Mouse (Mus musculus): Measurements from ENCODE around the gene Cldn7.
"Not testable (repeated sequence)": the region's sequence is repeated elsewhere in the genome, so short reads cannot be mapped to it uniquely, and the experiment has no call there.

Gene Cldn7

GRCm38 (mm10) chr11:69964650-69965270 is at the start of gene Cldn7:
TSS of gene Cldn7 (plus strand) at chr11:69964779.
- POLR2A ChIA-PET: interaction anchor here (0.7 to 9.1 kb wide), 37 partner anchors 9 to 682 kb away, joined by 3 to 62 read pairs (median 4); partner anchors contain the start of genes Ctdnep1 (in 3 of the 4), Eif5a (in 2 of the 4), Elp5 (in 2 of the 4) and Slc2a4 (in 2 of the 4)

DNA sequence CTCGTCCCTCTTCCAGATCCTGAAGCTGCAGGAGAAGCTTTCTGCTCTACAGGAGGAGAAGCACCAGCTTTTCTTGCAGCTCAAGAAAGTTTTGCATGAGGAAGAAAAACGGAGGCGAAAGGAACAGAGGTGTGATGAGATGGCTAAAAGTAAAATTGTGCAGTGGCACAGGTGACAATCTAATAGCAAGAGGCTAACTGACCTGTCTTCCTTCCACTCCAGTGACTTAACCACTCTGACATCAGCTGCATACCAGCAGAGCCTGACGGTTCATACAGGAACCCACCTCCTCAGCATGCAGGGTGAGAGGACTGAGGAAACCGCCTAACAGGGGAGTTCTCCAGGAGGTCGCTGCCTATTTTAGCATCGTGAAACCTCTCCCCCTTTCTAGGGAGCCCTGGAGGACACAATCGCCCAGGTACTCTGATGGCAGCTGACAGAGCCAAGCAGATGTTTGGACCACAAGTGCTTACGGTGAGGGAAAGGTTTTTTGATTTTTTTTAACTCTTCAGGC is 49.6 kb upstream of the Cldn7 start:
- CTCF ChIA-PET: interaction anchor here in 2 of 4 experiments (0.6 to 1.5 kb wide), 4 partner anchors 15 to 233 kb away, joined by 3 to 6 read pairs (median 4); partner anchors contain the start of gene Senp3 (in 1 of the 2)
- POLR2A ChIA-PET: interaction anchor here (0.6 to 19.9 kb wide), 49 partner anchors 4 to 335 kb away, joined by 3 to 353 read pairs (median 4); partner anchors contain the start of genes 2810408A11Rik (in 2 of the 4), Neurl4 (in 2 of the 4), Acap1 (in 1 of the 4) and Cd68 (in 1 of the 4)

More at GRCm38 (mm10) chr11:69964650-69965270, at the start of gene Cldn7:
- CTCF ChIA-PET: interaction anchor here (0.5 to 4.8 kb wide), 17 partner anchors 12 to 1214 kb away, joined by 3 to 30 read pairs (median 4); partner anchors contain the start of genes Ybx2 (in 2 of the 4) and Slc2a4 (in 1 of the 4)

DNA sequence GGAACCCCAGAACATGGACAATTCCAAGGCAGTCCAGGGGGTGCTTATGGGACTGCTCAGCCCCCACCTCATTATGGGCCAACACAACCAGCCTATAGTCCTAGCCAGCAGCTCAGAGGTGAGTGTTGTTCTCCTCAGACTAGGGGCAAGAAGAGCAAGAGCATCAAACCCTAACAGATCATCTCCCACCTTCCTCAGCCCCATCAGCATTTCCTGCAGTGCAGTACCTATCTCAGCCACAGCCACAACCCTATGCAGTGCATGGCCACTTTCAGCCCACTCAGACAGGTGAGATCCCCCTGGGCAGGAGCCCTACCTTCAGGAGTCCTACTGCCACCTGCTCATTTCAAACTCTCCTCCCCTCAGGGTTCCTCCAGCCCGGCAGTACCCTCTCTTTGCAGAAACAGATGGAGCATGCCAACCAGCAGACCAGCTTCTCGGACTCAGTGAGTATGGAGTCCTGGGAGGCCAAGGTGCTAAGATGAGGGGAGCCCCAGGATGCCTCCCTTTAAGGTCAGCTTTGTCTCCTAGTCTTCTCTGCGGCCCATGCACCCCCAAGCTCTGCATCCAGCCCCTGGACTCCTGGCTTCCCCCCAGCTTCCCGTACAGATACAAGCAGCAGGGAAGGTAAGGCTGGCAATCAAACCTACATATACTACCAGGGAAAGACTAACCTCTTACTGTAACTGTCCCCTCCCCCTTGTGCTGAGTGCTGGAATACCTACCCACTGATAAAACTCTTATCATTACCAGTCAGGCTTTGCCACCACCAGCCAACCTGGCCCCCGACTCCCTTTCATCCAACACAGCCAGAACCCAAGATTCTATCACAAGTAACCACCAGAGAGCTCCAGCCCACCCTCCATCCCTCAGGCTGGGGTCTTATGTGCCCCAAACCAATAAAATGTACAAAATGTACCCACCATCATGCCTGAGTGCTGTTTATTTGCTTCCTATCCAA is 48.6 kb upstream of the Cldn7 start:
- ChIA-PET POLR2A (interaction anchor here (0.6 to 19.9 kb wide), 34 partner anchors 3 to 376 kb away, joined by 3 to 353 read pairs (median 4); partner anchors contain the start of genes 2810408A11Rik (in 2 of the 4), Neurl4 (in 2 of the 4), Acap1 (in 1 of the 4) and Cd68 (in 1 of the 4)), CTCF (interaction anchor here in 2 of 4 experiments (0.6 to 1.5 kb wide), 4 partner anchors 16 to 196 kb away, joined by 3 to 6 read pairs (median 4); no protein-coding TSS in a partner anchor)

- CTCF ChIA-PET: not testable (repeated sequence)
- POLR2A ChIA-PET: interaction anchor here (0.6 to 19.9 kb wide), 14 partner anchors 3 to 263 kb away, joined by 3 to 353 read pairs (median 4); partner anchors contain the start of genes 2810408A11Rik (in 2 of the 4), Neurl4 (in 2 of the 4), Eif5a (in 1 of the 4) and Gabarap (in 1 of the 4)
These were observed 47.8 kb upstream of the Cldn7 start for GRCm38 (mm10) chr11:69916652-69917378.

DNA sequence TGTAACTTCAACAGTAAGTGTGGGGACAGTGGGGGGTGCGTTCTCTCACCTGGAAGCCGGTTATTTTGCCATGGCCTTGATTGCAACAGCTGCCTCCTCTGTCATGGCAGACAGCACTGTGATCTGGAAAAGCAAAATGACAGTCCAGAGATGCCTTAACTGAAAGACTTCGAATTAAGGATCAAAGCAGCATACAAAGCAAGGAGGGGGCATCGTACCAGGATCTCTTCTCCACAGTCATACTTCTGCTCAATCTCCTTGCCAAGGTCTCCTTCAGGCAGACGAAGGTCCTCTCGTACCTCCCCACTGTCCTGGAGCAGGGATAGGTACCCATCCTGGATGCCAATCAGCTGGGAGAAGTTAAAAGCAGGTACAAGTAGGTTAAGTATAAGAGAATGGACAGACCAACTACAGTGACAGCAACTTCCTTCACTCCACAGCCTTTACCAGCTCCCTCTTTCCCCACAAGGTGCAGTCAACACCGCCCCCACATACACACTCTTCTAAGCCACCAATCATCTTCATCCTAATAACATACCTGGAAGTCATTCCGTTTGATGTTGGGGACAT is 47.1 kb upstream of the Cldn7 start:
- ChIA-PET POLR2A (interaction anchor here in 3 of 4 experiments (0.5 to 14.2 kb wide), 7 partner anchors 11 to 608 kb away, joined by 3 to 353 read pairs (median 4); partner anchors contain the start of genes 2810408A11Rik (in 2 of the 3), Neurl4 (in 2 of the 3), Gabarap (in 1 of the 3) and Gps2 (in 1 of the 3)), CTCF (no interaction called here)

- CTCF ChIA-PET: no interaction called here
These were observed 46.5 kb upstream of the Cldn7 start for GRCm38 (mm10) chr11:69918118-69918517.

DNA sequence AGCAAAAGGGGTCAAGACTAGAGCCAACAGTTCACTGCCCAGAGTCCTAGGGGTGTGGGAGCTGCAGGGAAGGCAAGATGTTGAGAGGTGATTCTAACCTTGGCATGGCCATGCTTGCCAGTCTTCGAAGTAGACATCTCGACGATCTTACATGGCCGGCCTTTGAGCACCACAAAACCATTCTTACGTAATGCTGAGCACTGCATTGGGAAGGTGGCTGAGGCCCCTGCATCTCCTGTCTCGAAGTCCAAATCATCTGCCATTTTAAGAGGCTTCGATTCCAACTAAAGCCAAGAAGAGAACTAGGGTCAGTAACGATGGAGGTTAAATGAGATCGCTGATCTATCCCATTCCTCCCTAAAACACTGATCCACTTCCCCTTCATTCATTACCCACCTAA is 45.5 kb upstream of the Cldn7 start:
- ChIA-PET POLR2A (interaction anchor here (0.6 to 14.2 kb wide), 44 partner anchors 8 to 339 kb away, joined by 3 to 353 read pairs (median 12); partner anchors contain the start of genes 2810408A11Rik (in 3 of the 4), Neurl4 (in 3 of the 4), Ybx2 (in 3 of the 4) and Dvl2 (in 2 of the 4)), CTCF (interaction anchor here in 1 of 4 experiments (0.6 to 1.0 kb wide), 2 partner anchors 15 to 289 kb away, joined by 3 to 4 read pairs; no protein-coding TSS in a partner anchor)

More at GRCm38 (mm10) chr11:69918118-69918517, 46.5 kb upstream of the Cldn7 start:
- POLR2A ChIA-PET: interaction anchor here in 2 of 4 experiments (0.5 to 14.2 kb wide), 6 partner anchors 11 to 607 kb away, joined by 3 to 353 read pairs (median 68); partner anchors contain the start of genes 2810408A11Rik (in 2 of the 2), Neurl4 (in 2 of the 2), Gps2 (in 1 of the 2) and Phf23 (in 1 of the 2)

DNA sequence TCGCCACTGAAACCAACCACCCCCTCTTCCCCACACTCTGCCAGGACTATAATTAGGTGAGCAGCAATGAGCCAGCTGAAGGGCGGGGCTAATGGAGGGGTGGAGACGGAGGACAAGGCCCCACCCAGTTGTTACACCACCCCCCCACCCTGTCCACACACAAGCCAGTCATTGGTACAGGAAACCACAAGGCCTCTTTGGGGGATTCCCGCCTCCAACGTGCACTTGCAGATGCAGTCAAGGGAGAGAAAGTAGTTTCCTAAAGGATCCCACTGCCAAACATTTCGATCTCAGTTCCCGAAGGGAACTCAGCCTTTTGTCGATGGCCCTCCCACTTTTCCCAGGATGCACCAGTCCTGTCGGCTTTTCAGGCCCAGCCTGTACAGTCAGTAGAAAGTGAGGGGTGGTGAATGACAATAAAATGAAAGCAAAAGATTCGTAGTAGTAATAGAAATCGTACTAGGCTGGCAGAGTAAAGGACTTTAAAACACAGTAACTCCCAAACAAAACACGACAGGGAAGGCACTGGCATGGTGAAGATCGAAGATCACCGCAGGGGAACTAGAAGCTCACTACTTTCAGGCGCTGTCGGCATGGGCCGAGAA is 44.8 kb upstream of the Cldn7 start:
- ChIA-PET CTCF (interaction anchor here in 3 of 4 experiments (0.6 to 5.3 kb wide), 6 partner anchors 14 to 289 kb away, joined by 3 to 40 read pairs (median 6); partner anchors contain the start of genes Slc2a4 (in 2 of the 3), Tmem95 (in 1 of the 3) and Ybx2 (in 1 of the 3)), POLR2A (interaction anchor here (0.6 to 14.2 kb wide), 90 partner anchors 9 to 749 kb away, joined by 3 to 353 read pairs (median 6); partner anchors contain the start of genes Ybx2 (in 4 of the 4), 2810408A11Rik (in 3 of the 4), Neurl4 (in 3 of the 4) and Nlgn2 (in 3 of the 4))

- CTCF ChIA-PET: interaction anchor here (0.5 to 5.3 kb wide), 18 partner anchors 12 to 709 kb away, joined by 3 to 40 read pairs (median 4); partner anchors contain the start of genes Slc2a4 (in 2 of the 4), Ybx2 (in 2 of the 4), Acadvl (in 1 of the 4) and Tmem95 (in 1 of the 4)
- POLR2A ChIA-PET: interaction anchor here (0.6 to 14.2 kb wide), 162 partner anchors 8 to 853 kb away, joined by 3 to 353 read pairs (median 6); partner anchors contain the start of genes Nlgn2 (in 4 of the 4), Tmem256 (in 4 of the 4), Ybx2 (in 4 of the 4) and 2810408A11Rik (in 3 of the 4)
These were observed 44.1 kb upstream of the Cldn7 start for GRCm38 (mm10) chr11:69920266-69921031.

- CTCF ChIA-PET: interaction anchor here (0.6 to 5.3 kb wide), 31 partner anchors 11 to 1848 kb away, joined by 3 to 40 read pairs (median 3); partner anchors contain the start of genes Slc2a4 (in 2 of the 4), Tmem95 (in 2 of the 4), Ybx2 (in 2 of the 4) and Acadvl (in 1 of the 4)
- POLR2A ChIA-PET: interaction anchor here (0.5 to 14.2 kb wide), 198 partner anchors 8 to 857 kb away, joined by 3 to 353 read pairs (median 5); partner anchors contain the start of genes Nlgn2 (in 4 of the 4), Tmem256 (in 4 of the 4), Ybx2 (in 4 of the 4) and 2810408A11Rik (in 3 of the 4)
These were observed 43.2 kb upstream of the Cldn7 start, which contains the start of gene Eif5a for GRCm38 (mm10) chr11:69921114-69922011. TSS of gene Eif5a (minus strand) at chr11:69921958.

DNA sequence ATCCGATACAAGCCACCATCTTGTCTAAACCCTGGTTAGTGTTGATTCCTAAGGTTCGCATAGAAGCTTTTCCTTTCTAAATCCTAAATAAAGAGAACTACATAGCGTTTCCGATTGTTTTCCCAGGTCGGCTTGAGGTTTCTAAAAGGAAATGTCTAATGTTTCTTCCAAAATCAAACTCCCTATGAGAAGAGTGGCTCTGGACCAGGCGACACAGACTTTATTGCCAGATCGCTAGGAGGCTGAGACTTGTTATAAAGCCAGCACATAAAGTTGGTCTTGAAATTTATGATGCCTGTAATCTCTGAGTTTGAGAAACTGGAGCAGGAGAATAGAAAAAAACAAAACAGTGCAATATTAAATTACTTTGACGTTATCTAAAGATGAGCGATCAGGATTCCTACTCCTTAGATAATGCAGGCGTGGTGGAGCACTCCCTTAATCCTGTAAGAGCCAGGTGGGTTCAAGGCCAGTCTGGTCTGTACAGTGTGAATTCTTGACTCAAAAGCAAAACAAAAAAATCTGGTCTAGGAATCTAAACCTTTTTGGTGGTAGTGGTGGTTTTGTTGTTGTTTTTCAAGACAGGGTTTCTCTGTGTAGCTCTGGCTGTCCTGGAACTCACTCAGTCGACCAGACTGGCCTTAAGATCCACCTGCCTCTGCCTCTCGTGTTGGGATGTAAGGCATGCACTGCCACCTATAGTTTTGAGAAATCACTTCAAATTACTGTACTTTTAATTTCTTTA is 42.4 kb upstream of the Cldn7 start:
- POLR2A ChIA-PET: interaction anchor here (0.6 to 14.2 kb wide), 124 partner anchors 9 to 849 kb away, joined by 3 to 353 read pairs (median 7); partner anchors contain the start of genes Ybx2 (in 4 of the 4), 2810408A11Rik (in 3 of the 4), Ctdnep1 (in 3 of the 4) and Dvl2 (in 3 of the 4)
- CTCF ChIA-PET: interaction anchor here (0.6 to 5.3 kb wide), 18 partner anchors 12 to 1848 kb away, joined by 3 to 40 read pairs (median 4); partner anchors contain the start of genes Slc2a4 (in 2 of the 4), Ybx2 (in 2 of the 4), Kctd11 (in 1 of the 4) and Tmem95 (in 1 of the 4)

- CTCF ChIA-PET: interaction anchor here in 3 of 4 experiments (0.7 to 5.3 kb wide), 6 partner anchors 11 to 191 kb away, joined by 5 to 40 read pairs (median 6); partner anchors contain the start of genes Slc2a4 (in 1 of the 3), Tmem95 (in 1 of the 3) and Ybx2 (in 1 of the 3)
These were observed 41.8 kb upstream of the Cldn7 start for GRCm38 (mm10) chr11:69922796-69923195.

More at GRCm38 (mm10) chr11:69922796-69923195, 41.8 kb upstream of the Cldn7 start:
- POLR2A ChIA-PET: interaction anchor here in 3 of 4 experiments (1.2 to 14.2 kb wide), 17 partner anchors 13 to 200 kb away, joined by 3 to 353 read pairs (median 18); partner anchors contain the start of genes Slc2a4 (in 3 of the 3), 2810408A11Rik (in 2 of the 3), Neurl4 (in 2 of the 3) and Tmem95 (in 2 of the 3)
